Comparison of ENCODE assay signal across 8 mouse cellular contexts in genomic region chr6:34862381-34862780, GRCm38 (mm10). TPM values are rescaled to one million over a fixed set of nuclear protein-coding genes. Genes with fewer than 3 reads are reported as not detected.
A peak's percentile ranks its signal among the peaks of the same experiment; 100 is the strongest.
DNase-seq lines count a peak whose midpoint lies in the region; ATAC-seq and TF ChIP-seq lines count a peak whose summit lies in the region.

No protein-coding gene starts in this region.

- peak overlapping the region; percentile 76 for H3K4me3 ChIP-seq in bone marrow, adult 2 months (replicated peaks; ENCODE audit: control insufficient read depth, low read depth, low read length)
- no peak overlapping the region for H3K4me3 ChIP-seq in neural tube, embryonic 15.5 days (replicated peaks)

- H3K4me2 ChIP-seq in neural tube, embryonic 15.5 days, result no peak overlapping the region

- peak; percentile 45 for ATAC-seq in monocyte, adult 5-6 weeks (replicated peaks; ENCODE audit: insufficient number of reproducible peaks, low FRiP score, low TSS enrichment, poor library complexity, severe bottlenecking)
- no peak for ATAC-seq in cerebellum, adult (ENCODE audit: insufficient number of reproducible peaks, low FRiP score, low TSS enrichment)
- ATAC-seq in neural tube, embryonic 15.5 days (ENCODE audit: low FRiP score), result no peak

- H3K36me3 ChIP-seq in neural tube, embryonic 15.5 days, result no peaks in the 10 kb centered on the region

- TF ChIP-seq POLR2A in bone marrow, adult 2 months (IDR thresholded peaks at IDR 0.05; ENCODE audit: borderline replicate concordance, control insufficient read depth, low read depth, low read length), result no peak

- DNase-seq in gastrocnemius, postnatal 10 days, result peak; percentile 11
- DNase-seq in gastrocnemius, postnatal 25 days, result no peak
- DNase-seq in kidney, adult 8-10 months, result peak; percentile 50 to 52
- DNase-seq in ovary, adult 18-20 months (ENCODE audit: low spot score), result no peak

- H3K27me3 ChIP-seq in neural tube, embryonic 15.5 days (replicated peaks), result no peaks in the 10 kb centered on the region

- H3K27ac ChIP-seq in bone marrow, adult 2 months (ENCODE audit: control insufficient read depth, insufficient read depth, low read depth, low read length, poor library complexity), result peak overlapping the region; percentile 84
- H3K27ac ChIP-seq in neural tube, embryonic 15.5 days (replicated peaks), result no peak overlapping the region

- no peak for TF ChIP-seq CTCF in bone marrow, adult 2 months (IDR thresholded peaks at IDR 0.05; ENCODE audit: control insufficient read depth, insufficient read depth, low read length)

- 9% methylated on average over 6 of the region's 6 CpGs for WGBS in bone marrow, adult 2 months
- 95% methylated on average over 6 of the region's 6 CpGs for WGBS in neural tube, embryonic 15.5 days

- H3K9ac ChIP-seq in neural tube, embryonic 15.5 days (replicated peaks), result no peak overlapping the region

- H3K4me1 ChIP-seq in bone marrow, adult 2 months (ENCODE audit: control insufficient read depth, insufficient read depth, low read length), result peaks cover 7% of the 10 kb centered on the region
- no peaks in the 10 kb centered on the region for H3K4me1 ChIP-seq in neural tube, embryonic 15.5 days

- H3K9me3 ChIP-seq in neural tube, embryonic 15.5 days (replicated peaks), result no peaks in the 10 kb centered on the region

RNA-seq across cellular contexts. Expression of gene Tmem140, which starts 0.6 kb away (rescaled TPM):
- total RNA-seq in gastrocnemius, postnatal 10 days (2021), result 10 to 100 TPM; 12.6 to 12.9 TPM
- total RNA-seq in gastrocnemius, postnatal 25 days (2021), result 10 to 100 TPM; 15.5 to 24.0 TPM
- polyA plus RNA-seq in bone marrow, adult 2 months (2011; ENCODE audit: insufficient read depth, insufficient read length, low replicate concordance, missing spikeins), result 5.7 and 16.5 TPM in 2 replicates
- total RNA-seq in monocyte, adult 5-6 weeks (2017), result 8.0 to 21.4 TPM (median 8.5 TPM) in 3 replicates
- 1.1 and 2.6 TPM in 2 replicates for polyA plus RNA-seq in neural tube, embryonic 15.5 days (2015; fragmentation: Nextera tagmentation; extraction: Ambion mirVana)

RNA-seq across cellular contexts. Expression of gene Cyren, which starts 15.5 kb away (rescaled TPM):
- total RNA-seq in gastrocnemius, postnatal 10 days (2021), result 1 to 10 TPM; 5.6 TPM
- total RNA-seq in gastrocnemius, postnatal 25 days (2021), result 1 to 10 TPM; 2.6 to 4.1 TPM
- 8.1 and 23.2 TPM in 2 replicates for polyA plus RNA-seq in bone marrow, adult 2 months (2011; ENCODE audit: insufficient read depth, insufficient read length, low replicate concordance, missing spikeins)
- total RNA-seq in monocyte, adult 5-6 weeks (2017), result 6.1 to 7.3 TPM (median 6.3 TPM) in 3 replicates
- polyA plus RNA-seq in neural tube, embryonic 15.5 days (2015; fragmentation: Nextera tagmentation; extraction: Ambion mirVana), result 8.8 and 10.6 TPM in 2 replicates

RNA-seq across cellular contexts. Expression of gene Wdr91, which starts 48.3 kb away (rescaled TPM):
- 10 to 100 TPM; 12.0 to 15.6 TPM for total RNA-seq in gastrocnemius, postnatal 10 days (2021)
- 1 to 10 TPM; 5.1 to 5.8 TPM for total RNA-seq in gastrocnemius, postnatal 25 days (2021)
- polyA plus RNA-seq in bone marrow, adult 2 months (2011; ENCODE audit: insufficient read depth, insufficient read length, low replicate concordance, missing spikeins), result 17.1 and 27.6 TPM in 2 replicates
- total RNA-seq in monocyte, adult 5-6 weeks (2017), result 14.8 to 23.2 TPM (median 20.6 TPM) in 3 replicates
- polyA plus RNA-seq in neural tube, embryonic 15.5 days (2015; fragmentation: Nextera tagmentation; extraction: Ambion mirVana), result 13.4 and 15.1 TPM in 2 replicates

RNA-seq across cellular contexts. Expression of gene Stra8, which starts 57.6 kb away (rescaled TPM):
- not detected for total RNA-seq in gastrocnemius, postnatal 10 days (2021)
- not detected for total RNA-seq in gastrocnemius, postnatal 25 days (2021)
- polyA plus RNA-seq in bone marrow, adult 2 months (2011; ENCODE audit: insufficient read depth, insufficient read length, low replicate concordance, missing spikeins), result 1.4 TPM in 1 of 2 replicates, not detected in the other
- not detected in 3 replicates for total RNA-seq in monocyte, adult 5-6 weeks (2017)
- not detected in 2 replicates for polyA plus RNA-seq in neural tube, embryonic 15.5 days (2015; fragmentation: Nextera tagmentation; extraction: Ambion mirVana)

Comparison
In these comparisons a context has a peak if more than half of its experiments do, and no peak if none do; other contexts are left out.
1. DNase-seq: peak in gastrocnemius, postnatal 10 days (single experiment) and kidney, adult 8-10 months (2 of 2); none in gastrocnemius, postnatal 25 days (single experiment) and ovary, adult 18-20 months (single experiment).